Mouse (Mus musculus) forebrain, embryonic 14.5 days (tissue): ENCODE measurements around the gene Foxd1. TPM values are rescaled to one million over a fixed set of nuclear protein-coding genes. Genes with fewer than 3 reads are reported as not detected.
A peak's percentile ranks its signal among the peaks of the same experiment; 100 is the strongest.

Experiments used
- ATAC-seq: fragments of 200-750 bp; cut with Nextera tagmentation; 2 replicates; pipeline ENCODE4 v1.8.0; 2017; ENCODE audit warnings: mild to moderate bottlenecking, moderate library complexity
- DNase-seq: peaks from one replicate; pipeline ENCODE4 v3.0.0-alpha.2; 2015; ENCODE audit warnings: low spot score
- H3K27ac ChIP-seq: fragments of 300-500 bp; sonication (generic); 2 replicates; pipeline ENCODE4 v1.5.1; 2014; ENCODE audit warnings: low read depth, mild to moderate bottlenecking, control low read depth, low read length, moderate library complexity
- H3K27me3 ChIP-seq: fragments of 300-500 bp; sonication (generic); replicated peaks from 2 replicates; pipeline ENCODE4 v1.6.1; 2014; ENCODE audit warnings: low read length, control low read depth, mixed read lengths; ENCODE audit not compliant: control insufficient read depth, insufficient read depth
- H3K36me3 ChIP-seq: fragments of 300-500 bp; sonication (generic); 2 replicates; pipeline ENCODE4 v1.6.1; 2014; ENCODE audit warnings: low read length, control low read depth; ENCODE audit not compliant: control insufficient read depth, insufficient read depth
- H3K4me1 ChIP-seq: fragments of 300-500 bp; sonication (generic); 2 replicates; pipeline ENCODE4 v1.6.1; 2014; ENCODE audit warnings: antibody characterized with exemption, low read length, control low read depth; ENCODE audit not compliant: control insufficient read depth, insufficient read depth
- H3K4me2 ChIP-seq: fragments of 300-500 bp; sonication (generic); 2 replicates; pipeline ENCODE4 v1.6.1; 2014; ENCODE audit warnings: mild to moderate bottlenecking, control low read depth, low read length
- H3K4me3 ChIP-seq: fragments of 300-500 bp; sonication (generic); 2 replicates; pipeline ENCODE4 v1.5.1; 2014; ENCODE audit warnings: low read depth, low read length, control low read depth
- H3K9ac ChIP-seq: fragments of 300-500 bp; sonication (generic); 2 replicates; pipeline ENCODE4 v1.6.1; 2014; ENCODE audit warnings: mild to moderate bottlenecking, low read length, control low read depth, moderate library complexity
- H3K9me3 ChIP-seq: fragments of 300-500 bp; sonication (generic); replicated peaks from 2 replicates; pipeline ENCODE4 v1.6.1; 2016; ENCODE audit warnings: low read length, control low read depth, mixed read lengths; ENCODE audit not compliant: control insufficient read depth
- WGBS: fragments of 180-500 bp; shearing (Covaris S2); extraction: QIAGEN DNeasy Blood & Tissue Kit; methylation state at CpG from one replicate; pipeline ENCODE4 v1.1.7; 2014; 5-methylcytosine and 5-hydroxymethylcytosine counted together
- polyA plus RNA-seq: library from polyadenylated mRNA; unstranded; fragments of >200 nt; fragmentation: Nextera tagmentation; extraction: Ambion mirVana; gene quantifications from 2 replicates; pipeline ENCODE4 v1.2.1, GENCODE M21; 2014

The Foxd1 gene
- polyA plus RNA-seq, 1 experiment from 2014 or later = 0.76 TPM

GRCm38 (mm10) chr13:98316140-98316479 is 37.9 kb upstream of the Foxd1 start:
- 0% methylated on average over 16 of the region's 17 CpGs for WGBS
- DNase-seq = no peak
- peak overlapping the region; percentile 96 for H3K9ac ChIP-seq
- H3K36me3 ChIP-seq = peaks cover 31% of the 10 kb centered on the region
- no peaks in the 10 kb centered on the region for H3K9me3 ChIP-seq
- peak overlapping the region; percentile 81 for H3K27ac ChIP-seq
- H3K27me3 ChIP-seq = no peaks in the 10 kb centered on the region
- no peak for ATAC-seq
- peak overlapping the region; percentile 98 for H3K4me3 ChIP-seq
- peaks cover 14% of the 10 kb centered on the region for H3K4me1 ChIP-seq
- H3K4me2 ChIP-seq = peak overlapping the region; percentile 58

GRCm38 (mm10) chr13:98316480-98317245 is 37.4 kb upstream of the Foxd1 start, which contains the start of gene Btf3:
Btf3 (minus strand) TSS chr13:98317006.
- H3K9me3 ChIP-seq = no peaks in the 10 kb centered on the region
- H3K9ac ChIP-seq = peak within 1 kb of the TSS; percentile 96
- peaks cover 14% of the 10 kb centered on the region for H3K4me1 ChIP-seq
- peaks cover 25% of the 10 kb centered on the region for H3K36me3 ChIP-seq
- DNase-seq (peak; percentile 97), ATAC-seq (peak; percentile 96)
- peak within 1 kb of the TSS; percentile 98 for H3K4me3 ChIP-seq
- under 1% methylated on average over 75 of the region's 90 CpGs for WGBS
- H3K27ac ChIP-seq = peak within 1 kb of the TSS; percentile 81
- no peaks in the 10 kb centered on the region for H3K27me3 ChIP-seq
- peak within 1 kb of the TSS; percentile 82 for H3K4me2 ChIP-seq

- Histone ChIP-seq H3K4me3 (peak overlapping the region; percentile 98), H3K9ac (peak overlapping the region; percentile 96), H3K36me3 (peaks cover 19% of the 10 kb centered on the region), H3K27ac (peak overlapping the region; percentile 81), H3K4me2 (peak overlapping the region; percentile 82), H3K9me3 (no peaks in the 10 kb centered on the region), H3K27me3 (no peaks in the 10 kb centered on the region), H3K4me1 (peaks cover 14% of the 10 kb centered on the region)
- DNase-seq (no peak), ATAC-seq (0 out of 2 replicates have a peak, but pooled peaks have one; percentile 3)
- 2% methylated on average over 16 of the region's 16 CpGs for WGBS
These were observed 36.8 kb upstream of the Foxd1 start for GRCm38 (mm10) chr13:98317246-98317677.

- no peak for ATAC-seq
- peaks cover 14% of the 10 kb centered on the region for H3K4me1 ChIP-seq
- H3K9me3 ChIP-seq = no peaks in the 10 kb centered on the region
- H3K4me3 ChIP-seq = peak overlapping the region; percentile 98; the same call in 1 of the 2 replicates
- H3K9ac ChIP-seq = no peak overlapping the region
- no peak overlapping the region for H3K27ac ChIP-seq
- 88% methylated on average over 6 of the region's 6 CpGs for WGBS
- peak overlapping the region; percentile 82 for H3K4me2 ChIP-seq
- no peaks in the 10 kb centered on the region for H3K27me3 ChIP-seq
- no peak for DNase-seq
- peaks cover 13% of the 10 kb centered on the region for H3K36me3 ChIP-seq
These were observed 36.1 kb upstream of the Foxd1 start for GRCm38 (mm10) chr13:98317911-98318310.

GRCm38 (mm10) chr13:98325034-98325433 is 29.0 kb upstream of the Foxd1 start:
- 88% methylated on average over 11 of the region's 11 CpGs for WGBS
- H3K27ac ChIP-seq = no peak overlapping the region
- H3K9ac ChIP-seq = no peak overlapping the region
- no peak overlapping the region for H3K4me3 ChIP-seq
- no peaks in the 10 kb centered on the region for H3K36me3 ChIP-seq
- no peaks in the 10 kb centered on the region for H3K9me3 ChIP-seq
- ATAC-seq = no peak
- H3K27me3 ChIP-seq = no peaks in the 10 kb centered on the region
- DNase-seq = no peak
- no peak overlapping the region for H3K4me2 ChIP-seq
- no peaks in the 10 kb centered on the region for H3K4me1 ChIP-seq

- no peaks in the 10 kb centered on the region for H3K4me1 ChIP-seq
- 47% methylated on average over 2 of the region's 2 CpGs for WGBS
- H3K9ac ChIP-seq = no peak overlapping the region
- H3K36me3 ChIP-seq = no peaks in the 10 kb centered on the region
- no peaks in the 10 kb centered on the region for H3K9me3 ChIP-seq
- no peak overlapping the region for H3K27ac ChIP-seq
- no peaks in the 10 kb centered on the region for H3K27me3 ChIP-seq
- ATAC-seq (no peak), DNase-seq (no peak)
- H3K4me2 ChIP-seq = no peak overlapping the region
- no peak overlapping the region for H3K4me3 ChIP-seq
These were observed 21.9 kb upstream of the Foxd1 start for GRCm38 (mm10) chr13:98332106-98332505.

GRCm38 (mm10) chr13:98336205-98336604 is 17.8 kb upstream of the Foxd1 start:
- Histone ChIP-seq H3K36me3 (no peaks in the 10 kb centered on the region), H3K27me3 (no peaks in the 10 kb centered on the region), H3K27ac (no peak overlapping the region), H3K4me3 (no peak overlapping the region), H3K9ac (no peak overlapping the region), H3K4me1 (no peaks in the 10 kb centered on the region), H3K9me3 (no peaks in the 10 kb centered on the region), H3K4me2 (no peak overlapping the region)
- DNase-seq (no peak), ATAC-seq (no peak)
- 93% methylated on average over 1 of the region's 1 CpGs for WGBS

- no peak overlapping the region for H3K4me2 ChIP-seq
- 71% methylated on average over 5 of the region's 5 CpGs for WGBS
These were observed 13.5 kb upstream of the Foxd1 start for GRCm38 (mm10) chr13:98340506-98340905.

GRCm38 (mm10) chr13:98349491-98349890 is 4.6 kb upstream of the Foxd1 start:
- H3K36me3 ChIP-seq = no peaks in the 10 kb centered on the region
- no peak for DNase-seq
- no peak for ATAC-seq
- H3K4me1 ChIP-seq = peaks cover 5% of the 10 kb centered on the region; the same call in 1 of the 2 replicates
- H3K27me3 ChIP-seq = peaks cover 62% of the 10 kb centered on the region
- no peak overlapping the region for H3K4me2 ChIP-seq
- no peak overlapping the region for H3K4me3 ChIP-seq
- H3K9me3 ChIP-seq = no peaks in the 10 kb centered on the region
- no peak overlapping the region for H3K27ac ChIP-seq
- H3K9ac ChIP-seq = no peak overlapping the region
- WGBS = 85% methylated on average over 4 of the region's 4 CpGs

More at GRCm38 (mm10) chr13:98340506-98340905, 13.5 kb upstream of the Foxd1 start:
- Histone ChIP-seq H3K4me1 (no peaks in the 10 kb centered on the region), H3K9ac (no peak overlapping the region), H3K27ac (no peak overlapping the region), H3K27me3 (no peaks in the 10 kb centered on the region), H3K36me3 (no peaks in the 10 kb centered on the region), H3K4me3 (no peak overlapping the region), H3K9me3 (no peaks in the 10 kb centered on the region)
- DNase-seq (no peak), ATAC-seq (no peak)
